Mouse (Mus musculus) fat pad, adult 2 months (tissue): ENCODE results near the gene Gm4744.
"Not testable (repeated sequence)": the region's sequence is repeated elsewhere in the genome, so short reads cannot be mapped to it uniquely, and the experiment has no call there.

Experiments
- DNase-seq: peaks from one replicate; pipeline ENCODE4 v3.0.0-alpha.2; 2011; ENCODE audit warnings: low read depth, low spot score; ENCODE audit errors: extremely low read depth

Gene Gm4744

DNA sequence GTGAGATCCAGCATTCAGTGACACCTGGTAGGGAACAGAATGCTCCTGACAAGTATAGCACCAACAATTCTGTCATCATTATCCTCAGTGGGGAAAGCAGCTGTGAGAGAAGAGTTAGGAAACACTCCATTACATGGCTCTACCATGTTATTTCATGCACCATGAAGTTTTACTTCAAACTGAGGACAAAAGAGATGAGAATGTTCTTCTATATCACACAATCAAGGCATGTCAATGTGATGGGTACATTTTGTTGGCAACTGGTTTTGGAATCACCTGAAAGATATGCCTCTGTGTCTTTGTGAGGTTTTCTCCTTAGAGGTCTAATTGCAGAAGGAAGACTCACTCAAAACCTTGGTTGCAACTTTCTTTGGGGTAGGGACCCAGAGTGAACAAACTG lies at the start of gene Gm4744:
TSS of gene Gm4744 (minus strand) at position 101 of the 400 bp plus-strand sequence.
- DNase-seq: no peak

GRCm38 (mm10) chr6:40999379-40999778 lies 47.7 kb upstream of the Gm4744 start, which contains the start of gene Gm2663:
Gm2663 (minus strand) TSS chr6:40999479.
- not testable (repeated sequence) for DNase-seq

GRCm38 (mm10) chr6:40964454-40964853 lies 12.8 kb upstream of the Gm4744 start, which contains the start of gene 1810009J06Rik:
1810009J06Rik (plus strand) TSS chr6:40964754.
- not testable (repeated sequence) for DNase-seq

DNA sequence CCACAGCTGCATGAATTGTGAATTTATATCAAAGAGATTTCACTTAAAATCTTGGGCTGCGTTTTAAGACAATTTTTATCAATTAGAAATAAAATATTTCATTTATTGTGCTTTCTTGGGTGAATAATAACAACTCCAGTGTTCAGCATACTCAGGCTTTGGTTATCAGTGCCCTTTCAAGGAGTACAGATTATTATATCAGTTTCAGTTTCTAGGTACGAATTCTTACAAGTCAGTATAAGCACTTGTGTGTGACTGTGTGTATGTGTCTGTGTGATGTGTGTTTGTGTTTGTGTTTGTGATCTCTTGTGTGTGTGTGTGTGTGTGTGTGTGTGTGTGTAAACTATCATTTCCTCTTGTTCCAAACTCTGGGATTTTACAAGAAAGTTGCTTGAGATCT lies 2.0 kb upstream of the Gm4744 start:
- no peak for DNase-seq

GRCm38 (mm10) chr6:40940457-40940856 lies 11.2 kb downstream of the Gm4744 start, which contains the start of gene 1700074P13Rik:
1700074P13Rik (minus strand) TSS chr6:40940557.
- DNase-seq: no peak

DNA sequence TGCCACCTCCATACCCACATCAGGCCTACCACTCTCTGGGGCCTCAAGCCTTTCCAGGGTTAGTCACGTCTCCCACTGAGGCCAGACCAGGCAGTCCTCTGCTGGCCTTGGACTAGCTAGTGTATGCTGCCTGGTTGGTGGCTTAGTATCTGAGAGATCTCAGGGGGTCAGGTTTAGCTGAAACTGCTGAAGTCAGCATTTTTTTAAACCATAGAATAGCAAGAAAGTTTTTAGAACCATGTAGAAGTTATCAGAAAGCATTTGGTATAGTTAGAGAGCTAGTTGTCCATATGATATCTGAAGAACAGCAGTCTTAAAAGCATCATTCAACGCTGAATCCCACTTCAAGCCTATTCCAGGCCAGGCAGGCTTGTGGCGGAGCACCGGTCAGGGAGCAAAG lies 31.7 kb downstream of the Gm4744 start:
- DNase-seq: no peak

GRCm38 (mm10) chr6:40900287-40900686 lies 51.4 kb downstream of the Gm4744 start, which contains the start of gene Prss58:
Prss58 (minus strand) TSS chr6:40900387.
- no peak for DNase-seq
